ENCODE assay signal across 15 mouse cellular contexts in genomic region chr2:50165277-50165676, GRCm38 (mm10).
DNase-seq lines count a peak whose midpoint lies in the region; ATAC-seq and TF ChIP-seq lines count a peak whose summit lies in the region.
"Had no signal": no experiment of that assay in that cellular context is flagged by ENCODE, and none has a peak within 500 bp of the region (broad histone marks: within the 10 kb centered on the region; RNA-seq: fewer than 3 reads in every experiment).

No protein-coding gene starts in this region.

- H3K36me3 ChIP-seq in heart, embryonic 11.5 days (ENCODE audit: control insufficient read depth, insufficient read depth, low read length) = no peaks in the 10 kb centered on the region
- H3K36me3 ChIP-seq in heart, embryonic 12.5 days = no peaks in the 10 kb centered on the region
- no peaks in the 10 kb centered on the region for H3K36me3 ChIP-seq in kidney, embryonic 16.5 days (ENCODE audit: insufficient read depth, low read length)
- no peaks in the 10 kb centered on the region for H3K36me3 ChIP-seq in neural tube, embryonic 15.5 days
- H3K36me3 ChIP-seq: forebrain, embryonic 10.5 days; liver, embryonic 15.5 days; midbrain, embryonic 15.5 days had no signal

- no peaks in the 10 kb centered on the region for H3K27me3 ChIP-seq in heart, embryonic 11.5 days (ENCODE audit: control insufficient read depth, insufficient read depth, low read length)
- H3K27me3 ChIP-seq in heart, embryonic 12.5 days (replicated peaks) = no peaks in the 10 kb centered on the region
- no peaks in the 10 kb centered on the region for H3K27me3 ChIP-seq in kidney, embryonic 16.5 days (ENCODE audit: insufficient read depth, low read length)
- no peaks in the 10 kb centered on the region for H3K27me3 ChIP-seq in cerebellum, adult 2 months (ENCODE audit: control insufficient read depth, insufficient read depth, low read length)
- no peaks in the 10 kb centered on the region for H3K27me3 ChIP-seq in neural tube, embryonic 15.5 days (replicated peaks)
- H3K27me3 ChIP-seq: liver, embryonic 15.5 days; midbrain, embryonic 15.5 days had no signal

- DNase-seq in kidney, postnatal 25 days = no peak
- peak; percentile 24 to 51 for DNase-seq in cerebellum, adult 2 months
- DNase-seq in cerebellum, postnatal 14 days = peak; percentile 59 to 76
- DNase-seq: embryo, embryonic 11 days; right cerebral cortex, postnatal 14 days; thymus, adult 2 months had no signal

- H3K4me3 ChIP-seq in heart, embryonic 11.5 days (ENCODE audit: low read depth, low read length) = no peak overlapping the region
- H3K4me3 ChIP-seq in heart, embryonic 12.5 days = no peak overlapping the region
- H3K4me3 ChIP-seq in kidney, embryonic 16.5 days (ENCODE audit: low read length) = no peak overlapping the region
- no peak overlapping the region for H3K4me3 ChIP-seq in cerebellum, adult 2 months (replicated peaks; ENCODE audit: insufficient read depth, low read depth, low read length)
- H3K4me3 ChIP-seq in neural tube, embryonic 15.5 days (replicated peaks) = no peak overlapping the region
- H3K4me3 ChIP-seq: forebrain, embryonic 10.5 days; liver, embryonic 15.5 days; midbrain, embryonic 15.5 days; myocyte had no signal

- H3K9ac ChIP-seq in heart, embryonic 11.5 days (ENCODE audit: low read depth, low read length) = no peak overlapping the region
- no peak overlapping the region for H3K9ac ChIP-seq in heart, embryonic 12.5 days
- H3K9ac ChIP-seq in kidney, embryonic 16.5 days (replicated peaks; ENCODE audit: low read length) = no peak overlapping the region
- H3K9ac ChIP-seq in neural tube, embryonic 15.5 days (replicated peaks) = no peak overlapping the region
- H3K9ac ChIP-seq: liver, embryonic 15.5 days; midbrain, embryonic 15.5 days had no signal

- no peak for TF ChIP-seq POLR2A in cerebellum, adult 2 months (IDR thresholded peaks at IDR 0.05; ENCODE audit: borderline replicate concordance, insufficient read depth, low read length)

- H3K4me2 ChIP-seq in heart, embryonic 11.5 days = no peak overlapping the region
- no peak overlapping the region for H3K4me2 ChIP-seq in heart, embryonic 12.5 days
- no peak overlapping the region for H3K4me2 ChIP-seq in kidney, embryonic 16.5 days (replicated peaks; ENCODE audit: low read depth, low read length)
- no peak overlapping the region for H3K4me2 ChIP-seq in neural tube, embryonic 15.5 days
- H3K4me2 ChIP-seq: liver, embryonic 15.5 days; midbrain, embryonic 15.5 days had no signal

- no peak for TF ChIP-seq CTCF in cerebellum, adult 2 months (IDR thresholded peaks at IDR 0.05; ENCODE audit: borderline replicate concordance, insufficient read depth, low read depth, low read length)

- no peaks in the 10 kb centered on the region; the same call in 1 of the 2 replicates for H3K4me1 ChIP-seq in heart, embryonic 11.5 days (ENCODE audit: control insufficient read depth, insufficient read depth, low read length)
- peaks cover 18% of the 10 kb centered on the region; the same call in 1 of the 2 replicates for H3K4me1 ChIP-seq in heart, embryonic 12.5 days (replicated peaks)
- H3K4me1 ChIP-seq in kidney, embryonic 16.5 days (ENCODE audit: insufficient read depth, low read length) = peaks cover 3% of the 10 kb centered on the region
- H3K4me1 ChIP-seq in cerebellum, adult 2 months (ENCODE audit: control insufficient read depth, insufficient read depth, low read length) = peaks cover 2% of the 10 kb centered on the region
- H3K4me1 ChIP-seq in neural tube, embryonic 15.5 days = peaks cover 3% of the 10 kb centered on the region; the same call in 1 of the 2 replicates
- H3K4me1 ChIP-seq: liver, embryonic 15.5 days had no signal

- 51% methylated on average over 6 of the region's 6 CpGs for WGBS in heart, embryonic 11.5 days (ENCODE audit: insufficient replicate concordance)
- WGBS in heart, embryonic 12.5 days = 47% methylated on average over 6 of the region's 6 CpGs
- WGBS in kidney, embryonic 16.5 days = 55% methylated on average over 6 of the region's 6 CpGs
- WGBS in cerebellum, adult 2 months = 4% methylated on average over 6 of the region's 6 CpGs
- WGBS in neural tube, embryonic 15.5 days = 63% methylated on average over 6 of the region's 6 CpGs

- 0 out of 2 replicates have a peak overlapping the region, but pooled peaks have one; percentile 15 for H3K27ac ChIP-seq in heart, embryonic 11.5 days (ENCODE audit: low read depth, low read length)
- no peak overlapping the region for H3K27ac ChIP-seq in heart, embryonic 12.5 days (ENCODE audit: poor library complexity, severe bottlenecking)
- H3K27ac ChIP-seq in kidney, embryonic 16.5 days (ENCODE audit: low read length) = peak overlapping the region; percentile 61
- no peak overlapping the region for H3K27ac ChIP-seq in cerebellum, adult 2 months (ENCODE audit: insufficient read depth, low read length)
- H3K27ac ChIP-seq in neural tube, embryonic 15.5 days (replicated peaks) = no peak overlapping the region
- H3K27ac ChIP-seq: liver, embryonic 15.5 days; midbrain, embryonic 15.5 days had no signal

- no peak for ATAC-seq in heart, embryonic 11.5 days (replicated peaks; ENCODE audit: insufficient number of reproducible peaks, low FRiP score, low TSS enrichment)
- ATAC-seq in heart, embryonic 12.5 days (ENCODE audit: insufficient number of reproducible peaks, low FRiP score) = no peak
- ATAC-seq in kidney, embryonic 16.5 days (ENCODE audit: low FRiP score, low TSS enrichment) = no peak
- ATAC-seq in megakaryocyte-erythroid progenitor cell, adult 5-6 weeks (replicated peaks; ENCODE audit: low FRiP score, low TSS enrichment, poor library complexity, severe bottlenecking) = no peak
- no peak for ATAC-seq in neural tube, embryonic 15.5 days (ENCODE audit: low FRiP score)
- ATAC-seq: midbrain, embryonic 15.5 days had no signal

- no peaks in the 10 kb centered on the region for H3K9me3 ChIP-seq in heart, embryonic 11.5 days (replicated peaks; ENCODE audit: control insufficient read depth, low read length)
- H3K9me3 ChIP-seq in heart, embryonic 12.5 days (replicated peaks) = no peaks in the 10 kb centered on the region
- peaks cover under 1% of the 10 kb centered on the region; the same call in 1 of the 2 replicates for H3K9me3 ChIP-seq in kidney, embryonic 16.5 days (ENCODE audit: low read length)
- H3K9me3 ChIP-seq in neural tube, embryonic 15.5 days (replicated peaks) = no peaks in the 10 kb centered on the region
- H3K9me3 ChIP-seq: liver, embryonic 15.5 days; midbrain, embryonic 15.5 days had no signal

Comparison
In these comparisons a context has a peak if more than half of its experiments do, and no peak if none do; other contexts are left out.
1. H3K27ac ChIP-seq: peak in heart, embryonic 11.5 days (single experiment) and kidney, embryonic 16.5 days (single experiment); none in heart, embryonic 12.5 days (single experiment), cerebellum, adult 2 months (single experiment) and neural tube, embryonic 15.5 days (single experiment).
2. DNase-seq: peak in cerebellum, adult 2 months (2 of 2) and cerebellum, postnatal 14 days (2 of 2); none in kidney, postnatal 25 days (0 of 2).